ENCODE assay signal across 30 mouse cellular contexts in the genomic region with DNA sequence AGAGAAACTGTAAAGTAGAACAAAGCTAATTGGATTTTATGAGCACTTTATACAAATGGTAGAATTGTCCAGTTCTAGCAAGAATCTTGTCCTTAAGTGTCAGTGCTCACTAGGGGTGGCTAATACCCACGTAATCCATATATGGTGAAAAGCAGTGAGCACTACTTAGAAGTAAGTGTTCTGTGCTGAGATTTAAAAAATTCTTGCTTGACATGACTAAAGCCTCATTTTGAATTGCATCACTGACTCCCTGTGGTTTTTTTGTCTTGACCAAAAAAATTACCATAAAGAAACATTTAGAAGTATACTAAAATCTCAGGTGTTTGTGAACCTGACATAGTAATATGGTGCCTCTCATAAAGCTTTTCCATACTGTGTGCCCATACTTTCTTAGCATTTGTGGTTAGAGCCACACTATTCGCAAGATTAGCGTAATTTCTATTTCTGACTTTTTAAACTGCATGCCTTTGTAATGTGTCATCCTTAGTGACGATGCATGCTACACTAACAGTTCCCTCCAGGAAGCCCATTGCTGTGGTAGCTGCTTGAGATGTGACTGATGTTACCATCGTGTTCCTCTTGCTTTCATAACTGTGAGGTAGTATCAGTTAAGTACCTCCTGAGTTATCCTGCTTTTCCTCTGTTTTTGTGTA. TPM values are rescaled to one million over a fixed set of nuclear protein-coding genes. Genes with fewer than 3 reads are reported as not detected.
DNase-seq lines count a peak whose midpoint lies in the region; ATAC-seq and TF ChIP-seq lines count a peak whose summit lies in the region.
"Had no signal": no experiment of that assay in that cellular context is flagged by ENCODE, and none has a peak within 500 bp of the region (broad histone marks: within the 10 kb centered on the region; RNA-seq: fewer than 3 reads in every experiment).

No protein-coding gene starts in this region.

- H3K27me3 ChIP-seq in kidney, adult 2 months (replicated peaks; ENCODE audit: control insufficient read depth, insufficient read depth, low read length): no peaks in the 10 kb centered on the region
- no peaks in the 10 kb centered on the region for H3K27me3 ChIP-seq in hindbrain, embryonic 10.5 days (ENCODE audit: insufficient read depth, poor library complexity, severe bottlenecking)
- H3K27me3 ChIP-seq in hindbrain, embryonic 11.5 days (ENCODE audit: control insufficient read depth, insufficient read depth, low read length): no peaks in the 10 kb centered on the region
- H3K27me3 ChIP-seq: embryonic facial prominence, embryonic 12.5 days; hindbrain, embryonic 15.5 days; limb, embryonic 15.5 days; liver, embryonic 13.5 days; midbrain, embryonic 15.5 days had no signal

- no peak overlapping the region for H3K4me2 ChIP-seq in hindbrain, embryonic 11.5 days (replicated peaks; ENCODE audit: low read depth, low read length)
- H3K4me2 ChIP-seq: embryonic facial prominence, embryonic 12.5 days; heart, embryonic 11.5 days; hindbrain, embryonic 15.5 days; limb, embryonic 15.5 days; liver, embryonic 13.5 days; midbrain, embryonic 15.5 days had no signal

- no peak overlapping the region for H3K4me3 ChIP-seq in kidney, adult 2 months (ENCODE audit: insufficient read depth, low read depth, low read length)
- no peak overlapping the region for H3K4me3 ChIP-seq in hindbrain, embryonic 10.5 days
- H3K4me3 ChIP-seq in hindbrain, embryonic 11.5 days (ENCODE audit: low read depth, low read length): no peak overlapping the region
- H3K4me3 ChIP-seq: embryonic facial prominence, embryonic 12.5 days; erythroblast, embryonic 14.5 days; hindbrain, embryonic 15.5 days; limb, embryonic 10.5 days; limb, embryonic 15.5 days; liver, embryonic 13.5 days; midbrain, embryonic 10.5 days; midbrain, embryonic 15.5 days had no signal

- ATAC-seq in hindbrain, embryonic 11.5 days (ENCODE audit: low FRiP score): no peak
- ATAC-seq: forebrain, embryonic 16.5 days; inflammation-experienced regulatory T-cells, adult 6 months; midbrain, embryonic 15.5 days had no signal

- peak; percentile 17 for DNase-seq in kidney, adult 2 months
- no peak for DNase-seq in kidney, adult 11 months
- peak; percentile 61 for DNase-seq in 3134 (ENCODE audit: extremely low read depth, insufficient read length, low spot score)
- DNase-seq in 416B (ENCODE audit: low read depth): peak; percentile 43
- DNase-seq in NIH3T3 (ENCODE audit: low read depth): peak; percentile 82
- no peak for DNase-seq in hindbrain, embryonic 10.5 days (ENCODE audit: low spot score)
- DNase-seq in right cerebral cortex, postnatal 10 days (ENCODE audit: low spot score in 2 of 2): no peak
- DNase-seq in hindbrain, embryonic 11.5 days (ENCODE audit: low spot score): no peak
- DNase-seq: adrenal gland, postnatal 10 days; cerebellum, adult 8-10 months; cerebellum, postnatal 36 days; gastrocnemius, postnatal 10 days; heart, postnatal 4 days; kidney, adult 18-20 months; kidney, postnatal 36 days; liver, embryonic 13.5 days; lung, adult 2 months; right cerebral cortex, postnatal 4 days; thymus, postnatal 4 days had no signal

- H3K9me3 ChIP-seq in hindbrain, embryonic 10.5 days: no peaks in the 10 kb centered on the region
- no peaks in the 10 kb centered on the region for H3K9me3 ChIP-seq in hindbrain, embryonic 11.5 days (ENCODE audit: control insufficient read depth, low read length)
- H3K9me3 ChIP-seq: embryonic facial prominence, embryonic 12.5 days; hindbrain, embryonic 15.5 days; limb, embryonic 10.5 days; limb, embryonic 15.5 days; liver, embryonic 13.5 days; midbrain, embryonic 10.5 days; midbrain, embryonic 15.5 days had no signal

- no peaks in the 10 kb centered on the region for H3K36me3 ChIP-seq in kidney, adult 2 months (ENCODE audit: control insufficient read depth, insufficient read depth, low read length)
- H3K36me3 ChIP-seq in hindbrain, embryonic 10.5 days: no peaks in the 10 kb centered on the region
- H3K36me3 ChIP-seq in hindbrain, embryonic 11.5 days (ENCODE audit: control insufficient read depth, insufficient read depth, low read length): no peaks in the 10 kb centered on the region
- H3K36me3 ChIP-seq: embryonic facial prominence, embryonic 12.5 days; hindbrain, embryonic 15.5 days; limb, embryonic 10.5 days; limb, embryonic 15.5 days; liver, embryonic 13.5 days; midbrain, embryonic 10.5 days; midbrain, embryonic 15.5 days had no signal

- TF ChIP-seq POLR2A in kidney, adult 2 months (IDR thresholded peaks at IDR 0.05; ENCODE audit: low read depth, low read length): no peak

- H3K27ac ChIP-seq in kidney, adult 2 months (ENCODE audit: insufficient read depth, low read depth, low read length): no peak overlapping the region
- no peak overlapping the region for H3K27ac ChIP-seq in hindbrain, embryonic 10.5 days
- H3K27ac ChIP-seq in hindbrain, embryonic 11.5 days (ENCODE audit: low read depth, low read length): no peak overlapping the region
- H3K27ac ChIP-seq: embryonic facial prominence, embryonic 12.5 days; hindbrain, embryonic 15.5 days; limb, embryonic 10.5 days; limb, embryonic 15.5 days; liver, embryonic 13.5 days; macrophage; midbrain, embryonic 10.5 days; midbrain, embryonic 15.5 days had no signal

- TF ChIP-seq CTCF in kidney, adult 2 months (conservative IDR thresholded peaks at IDR 0.05; ENCODE audit: insufficient read depth, insufficient read length, low read depth, low read length): no peak

- WGBS in kidney, adult 2 months: 54% methylated on average over 5 of the region's 5 CpGs
- 87% methylated on average over 5 of the region's 5 CpGs for WGBS in hindbrain, embryonic 10.5 days
- WGBS in hindbrain, embryonic 11.5 days: 83% methylated on average over 5 of the region's 5 CpGs

- H3K4me1 ChIP-seq in kidney, adult 2 months (ENCODE audit: control insufficient read depth, insufficient read depth, low read length): no peaks in the 10 kb centered on the region; the same call in 1 of the 2 replicates
- peaks cover 6% of the 10 kb centered on the region for H3K4me1 ChIP-seq in hindbrain, embryonic 10.5 days (replicated peaks)
- H3K4me1 ChIP-seq in hindbrain, embryonic 11.5 days (replicated peaks; ENCODE audit: control insufficient read depth, insufficient read depth, low read length): no peaks in the 10 kb centered on the region
- H3K4me1 ChIP-seq: limb, embryonic 15.5 days had no signal

- H3K9ac ChIP-seq in hindbrain, embryonic 11.5 days (ENCODE audit: low read depth, low read length): no peak overlapping the region
- H3K9ac ChIP-seq: embryonic facial prominence, embryonic 12.5 days; hindbrain, embryonic 15.5 days; limb, embryonic 15.5 days; liver, embryonic 13.5 days; midbrain, embryonic 15.5 days had no signal

RNA-seq across cellular contexts. Expression of gene Cdc42bpa, which starts 9.6 kb away (rescaled TPM):
- polyA plus RNA-seq in kidney, adult 2 months (2012; rRNA removed): 20.2 and 21.0 TPM in 2 replicates
- polyA plus RNA-seq in hindbrain, embryonic 10.5 days (2016; fragmentation: Nextera tagmentation; extraction: Ambion mirVana): 11.0 and 13.2 TPM in 2 replicates
- polyA plus RNA-seq in hindbrain, embryonic 11.5 days (2014; fragmentation: Nextera tagmentation; extraction: Ambion mirVana): 12.8 and 21.8 TPM in 2 replicates

Comparison
In these comparisons a context has a peak if more than half of its experiments do, and no peak if none do; other contexts are left out.
1. DNase-seq: peak in kidney, adult 2 months (single experiment), 3134 (single experiment), 416B (single experiment) and NIH3T3 (single experiment); none in kidney, adult 11 months (single experiment), hindbrain, embryonic 10.5 days (single experiment), right cerebral cortex, postnatal 10 days (0 of 2) and hindbrain, embryonic 11.5 days (single experiment).